Mouse (Mus musculus) myocyte (in vitro differentiated cells): ENCODE data around the gene Nr1h2.

Experiments
- CEBPB ChIP-seq: IDR thresholded peaks from 2 replicates; pipeline ENCODE4 v1.6.1; 2011; ENCODE audit warnings: mild to moderate bottlenecking, moderate library complexity; ENCODE audit not compliant: poor library complexity, insufficient read depth, severe bottlenecking
- E2F4 ChIP-seq: IDR thresholded peaks from one replicate; pipeline ENCODE4 v1.6.1; 2011; ENCODE audit warnings: mild to moderate bottlenecking, control low read depth, moderate library complexity; ENCODE audit not compliant: insufficient read depth
- MAX ChIP-seq: IDR thresholded peaks from one replicate; pipeline ENCODE4 v1.6.1; 2011; ENCODE audit warnings: low read depth, mild to moderate bottlenecking, control low read depth
- MYOD1 ChIP-seq, 3 experiments: IDR thresholded peaks; one replicate each; pipeline ENCODE4 v1.6.1; 2011; ENCODE audit warnings: control low read depth in 2 of 3, low read depth in 2 of 3, mild to moderate bottlenecking in 2 of 3, moderate library complexity in 1 of 3; ENCODE audit not compliant: insufficient read length in 2 of 3, control insufficient read depth in 1 of 3
- POLR2A ChIP-seq: IDR thresholded peaks from one replicate; pipeline ENCODE4 v1.6.1; 2011; ENCODE audit warnings: low read depth, mild to moderate bottlenecking, control low read depth, moderate library complexity; ENCODE audit not compliant: insufficient read length
- TCF3 ChIP-seq: IDR thresholded peaks from one replicate; pipeline ENCODE4 v1.6.1; 2011; ENCODE audit warnings: low read depth, control low read depth; ENCODE audit not compliant: insufficient read length
- USF1 ChIP-seq: IDR thresholded peaks from one replicate; pipeline ENCODE4 v1.6.1; 2011; ENCODE audit warnings: low read depth, mild to moderate bottlenecking, control low read depth, moderate library complexity

- TF ChIP-seq POLR2A = no peak
- no peak for TF ChIP-seq TCF3
- no peak for TF ChIP-seq CEBPB
- no peak for TF ChIP-seq USF1
- TF ChIP-seq MYOD1 (IDR thresholded peaks at IDR 0.05; ENCODE audit: control insufficient read depth in 1 of 3, insufficient read length in 2 of 3, low read depth in 2 of 3) = no peak
- TF ChIP-seq E2F4 = no peak
- no peak for TF ChIP-seq MAX
Observed at GRCm38 (mm10) chr7:44596051-44596450, 42.3 kb upstream of the Nr1h2 start.
